Mouse (Mus musculus): Measurements from ENCODE around the gene Mageb5. TPM values are rescaled to one million over a fixed set of nuclear protein-coding genes. Genes with fewer than 3 reads are reported as not detected.
"Not testable (repeated sequence)": the region's sequence is repeated elsewhere in the genome, so short reads cannot be mapped to it uniquely, and the experiment has no call there.

Gene Mageb5
- polyA plus RNA-seq (2014; fragmentation: Nextera tagmentation; extraction: Ambion mirVana), result not detected in 2 replicates

- H3K4me2 ChIP-seq (ENCODE audit: low read depth, severe bottlenecking); DNase-seq (ENCODE audit: low spot score); ATAC-seq (ENCODE audit: insufficient number of reproducible peaks, low FRiP score, low TSS enrichment, low read depth); H3K27me3 ChIP-seq (ENCODE audit: control insufficient read depth, insufficient read depth, low read length); H3K4me3 ChIP-seq (ENCODE audit: low read depth, low read length); H3K9me3 ChIP-seq (ENCODE audit: control insufficient read depth, low read length); H3K36me3 ChIP-seq (ENCODE audit: control insufficient read depth, insufficient read depth, low read length); H3K4me1 ChIP-seq (ENCODE audit: control insufficient read depth, insufficient read depth, low read length); H3K27ac ChIP-seq (replicated peaks; ENCODE audit: low read depth, low read length); H3K9ac ChIP-seq (ENCODE audit: low read length): not testable (repeated sequence)
- WGBS, result 93% methylated on average over 1 of the region's 1 CpGs
Measured at GRCm38 (mm10) chrX:91782918-91783317, at the start of gene Mageb5. TSS of gene Mageb5 (minus strand) at chrX:91783018.

- no CpG with 5 or more reads among the region's 1 CpGs for WGBS
- H3K4me2 ChIP-seq (ENCODE audit: low read depth, severe bottlenecking); H3K27ac ChIP-seq (replicated peaks; ENCODE audit: low read depth, low read length); H3K9me3 ChIP-seq (ENCODE audit: control insufficient read depth, low read length); H3K27me3 ChIP-seq (ENCODE audit: control insufficient read depth, insufficient read depth, low read length); DNase-seq (ENCODE audit: low spot score); H3K4me1 ChIP-seq (ENCODE audit: control insufficient read depth, insufficient read depth, low read length); H3K4me3 ChIP-seq (ENCODE audit: low read depth, low read length); H3K9ac ChIP-seq (ENCODE audit: low read length); ATAC-seq (ENCODE audit: insufficient number of reproducible peaks, low FRiP score, low TSS enrichment, low read depth); H3K36me3 ChIP-seq (ENCODE audit: control insufficient read depth, insufficient read depth, low read length): not testable (repeated sequence)
Measured at GRCm38 (mm10) chrX:91759591-91760226, 23.1 kb downstream of the Mageb5 start.

Other genes with a start within 250 kb of the Mageb5 start
- not detected in 2 replicates for gene 1700084M14Rik, start 207.1 kb downstream of the Mageb5 start, polyA plus RNA-seq (2014; fragmentation: Nextera tagmentation; extraction: Ambion mirVana)
- not detected in 2 replicates for gene Gm14781, start 150.8 kb downstream of the Mageb5 start, polyA plus RNA-seq (2014; fragmentation: Nextera tagmentation; extraction: Ambion mirVana)
- gene Mageb1, start 233.3 kb upstream of the Mageb5 start, polyA plus RNA-seq (2014; fragmentation: Nextera tagmentation; extraction: Ambion mirVana), result not detected in 2 replicates

Measured in limb, embryonic 11.5 days (tissue).